Mouse (Mus musculus): ENCODE results near the gene Cacna2d4.

Cacna2d4 gene

GRCm38 (mm10) chr6:119220297-119220696 lies 16.0 kb upstream of the Cacna2d4 start:
- DNase-seq (ENCODE audit: low spot score in 2 of 2): peak in 1 of 2 experiments; percentile 18

- no peak for DNase-seq (ENCODE audit: low spot score in 2 of 2)
These were observed 11.7 kb upstream of the Cacna2d4 start for GRCm38 (mm10) chr6:119224451-119225195.

- no peak for DNase-seq (ENCODE audit: low spot score in 2 of 2)
These were observed 11.1 kb upstream of the Cacna2d4 start for GRCm38 (mm10) chr6:119225226-119225625.

GRCm38 (mm10) chr6:119225731-119226130 lies 10.6 kb upstream of the Cacna2d4 start:
- DNase-seq (ENCODE audit: low spot score in 2 of 2): no peak

GRCm38 (mm10) chr6:119227001-119227400 lies 9.3 kb upstream of the Cacna2d4 start:
- no peak for DNase-seq (ENCODE audit: low spot score in 2 of 2)

GRCm38 (mm10) chr6:119228861-119229603 lies 7.3 kb upstream of the Cacna2d4 start:
- no peak for DNase-seq (ENCODE audit: low spot score in 2 of 2)

GRCm38 (mm10) chr6:119233066-119233465 lies 3.3 kb upstream of the Cacna2d4 start:
- no peak for DNase-seq (ENCODE audit: low spot score in 2 of 2)

- no peak for DNase-seq (ENCODE audit: low spot score in 2 of 2)
These were observed 885 bp upstream of the Cacna2d4 start for GRCm38 (mm10) chr6:119235441-119235840.

- DNase-seq (ENCODE audit: low spot score in 2 of 2): no peak
These were observed 1.2 kb downstream of the Cacna2d4 start for GRCm38 (mm10) chr6:119237427-119237989.

GRCm38 (mm10) chr6:119239341-119240005 lies 3.1 kb downstream of the Cacna2d4 start:
- no peak for DNase-seq (ENCODE audit: low spot score in 2 of 2)

GRCm38 (mm10) chr6:119240256-119240655 lies 3.9 kb downstream of the Cacna2d4 start:
- no peak for DNase-seq (ENCODE audit: low spot score in 2 of 2)

GRCm38 (mm10) chr6:119240871-119241705 lies 4.8 kb downstream of the Cacna2d4 start:
- DNase-seq (ENCODE audit: low spot score in 2 of 2): no peak

- DNase-seq (ENCODE audit: low spot score in 2 of 2): no peak
These were observed 9.8 kb downstream of the Cacna2d4 start for GRCm38 (mm10) chr6:119246082-119246481.

GRCm38 (mm10) chr6:119248578-119248977 lies 12.3 kb downstream of the Cacna2d4 start:
- no peak for DNase-seq (ENCODE audit: low spot score in 2 of 2)

GRCm38 (mm10) chr6:119249726-119250125 lies 13.4 kb downstream of the Cacna2d4 start:
- DNase-seq (ENCODE audit: low spot score in 2 of 2): no peak

- no peak for DNase-seq (ENCODE audit: low spot score in 2 of 2)
These were observed 15.4 kb downstream of the Cacna2d4 start for GRCm38 (mm10) chr6:119251704-119252103.

- DNase-seq (ENCODE audit: low spot score in 2 of 2): no peak
These were observed 40.4 kb downstream of the Cacna2d4 start for GRCm38 (mm10) chr6:119276713-119277112.

GRCm38 (mm10) chr6:119280761-119281160 lies 44.4 kb downstream of the Cacna2d4 start:
- no peak for DNase-seq (ENCODE audit: low spot score in 2 of 2)

GRCm38 (mm10) chr6:119301310-119301709 lies 65.0 kb downstream of the Cacna2d4 start:
- no peak for DNase-seq (ENCODE audit: low spot score in 2 of 2)

- no peak for DNase-seq (ENCODE audit: low spot score in 2 of 2)
These were observed 67.0 kb downstream of the Cacna2d4 start for GRCm38 (mm10) chr6:119303331-119303730.

GRCm38 (mm10) chr6:119307867-119308413 lies 71.6 kb downstream of the Cacna2d4 start:
- no peak for DNase-seq (ENCODE audit: low spot score in 2 of 2)
